Mouse (Mus musculus) testis, adult 2 months (tissue): ENCODE results near the gene Stab1.

Experiments used
- CTCF ChIP-seq: fragments of 200-500 bp; IDR thresholded peaks from 2 replicates; pipeline ENCODE4 v1.5.1; 2012; ENCODE audit warnings: low read depth, mild to moderate bottlenecking, inconsistent platforms, low read length, moderate library complexity; ENCODE audit not compliant: control insufficient read depth, insufficient read depth, insufficient replicate concordance
- POLR2A ChIP-seq: fragments of 200-500 bp; IDR thresholded peaks from 2 replicates; pipeline ENCODE4 v1.6.1; 2012; ENCODE audit warnings: low read depth, mild to moderate bottlenecking, inconsistent platforms, low read length, moderate library complexity; ENCODE audit not compliant: control insufficient read depth

DNA sequence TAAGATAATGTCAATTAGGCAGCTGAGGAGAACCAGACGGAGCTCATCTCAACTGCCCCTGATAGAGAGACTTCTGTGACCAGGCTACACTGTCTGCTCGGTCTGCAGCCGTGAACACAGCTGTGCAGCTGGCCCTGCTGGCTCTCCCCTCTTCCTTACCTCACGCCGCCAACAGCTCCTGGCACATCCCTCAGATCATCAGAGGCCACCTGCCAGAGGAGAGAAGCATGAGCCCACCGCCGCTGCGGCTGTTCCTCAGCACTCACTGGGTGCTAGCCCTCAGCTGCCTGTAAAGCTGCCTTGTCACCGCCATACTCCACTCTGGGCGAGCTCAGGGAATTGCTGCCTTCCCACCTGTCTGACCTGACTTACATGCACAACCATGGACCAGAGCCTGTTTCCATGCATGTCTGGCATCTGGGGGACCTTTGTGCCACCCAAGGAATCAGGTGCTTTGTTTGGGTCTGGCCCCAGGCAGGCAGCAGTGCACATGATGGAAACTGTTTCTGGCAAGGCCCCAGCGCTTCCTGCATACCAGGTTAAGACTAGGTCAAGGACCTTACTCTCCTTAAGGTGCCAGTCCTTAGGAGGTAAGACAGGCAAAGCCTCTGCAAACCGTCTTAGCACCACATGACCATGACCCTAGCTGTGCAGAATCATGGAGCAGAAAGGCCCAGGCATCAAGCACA is 11.4 kb upstream of the Stab1 start:
- TF ChIP-seq POLR2A (no peak), CTCF (no peak)
